Mouse (Mus musculus): ENCODE measurements at regions not wholly inside any gene's neighbourhood (a gene's known extent, or its start where the extent isn't known, plus 50 kb on each side); places are given as distances from the start of the nearest gene placed in this dataset.

DNA sequence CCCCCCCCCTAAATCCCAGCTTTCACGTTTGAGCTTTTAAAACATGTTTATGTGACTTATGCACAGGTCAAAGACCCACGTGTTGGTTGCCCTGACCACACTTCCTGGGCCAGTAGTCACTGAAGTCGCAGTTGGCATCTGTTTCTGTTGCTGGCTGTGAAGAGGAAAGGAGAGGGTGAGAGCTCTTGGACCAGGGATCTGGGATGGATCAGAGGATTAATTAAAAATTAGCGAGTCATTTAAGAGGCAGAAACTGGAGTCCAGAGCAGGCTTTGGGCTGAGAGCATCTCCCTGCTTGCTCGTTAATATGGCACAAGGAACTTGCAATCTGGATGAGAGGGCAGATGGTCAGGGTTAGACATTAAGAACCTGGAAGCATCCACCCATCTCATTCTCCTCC lies 59.1 kb upstream of the Syt6 start:
- no peak overlapping the region for H3K4me2 ChIP-seq
- H3K9me3 ChIP-seq (replicated peaks): no peaks in the 10 kb centered on the region
- no peaks in the 10 kb centered on the region for H3K27me3 ChIP-seq
- no peak overlapping the region for H3K27ac ChIP-seq
- no peak for DNase-seq
- H3K4me1 ChIP-seq (replicated peaks): no peaks in the 10 kb centered on the region
- H3K36me3 ChIP-seq: no peaks in the 10 kb centered on the region
- H3K4me3 ChIP-seq (replicated peaks): no peak overlapping the region
- no peak overlapping the region for H3K9ac ChIP-seq
- WGBS (ENCODE audit: insufficient replicate concordance): 36% methylated on average over 5 of the region's 5 CpGs
- ATAC-seq (ENCODE audit: low read depth): no peak

DNA sequence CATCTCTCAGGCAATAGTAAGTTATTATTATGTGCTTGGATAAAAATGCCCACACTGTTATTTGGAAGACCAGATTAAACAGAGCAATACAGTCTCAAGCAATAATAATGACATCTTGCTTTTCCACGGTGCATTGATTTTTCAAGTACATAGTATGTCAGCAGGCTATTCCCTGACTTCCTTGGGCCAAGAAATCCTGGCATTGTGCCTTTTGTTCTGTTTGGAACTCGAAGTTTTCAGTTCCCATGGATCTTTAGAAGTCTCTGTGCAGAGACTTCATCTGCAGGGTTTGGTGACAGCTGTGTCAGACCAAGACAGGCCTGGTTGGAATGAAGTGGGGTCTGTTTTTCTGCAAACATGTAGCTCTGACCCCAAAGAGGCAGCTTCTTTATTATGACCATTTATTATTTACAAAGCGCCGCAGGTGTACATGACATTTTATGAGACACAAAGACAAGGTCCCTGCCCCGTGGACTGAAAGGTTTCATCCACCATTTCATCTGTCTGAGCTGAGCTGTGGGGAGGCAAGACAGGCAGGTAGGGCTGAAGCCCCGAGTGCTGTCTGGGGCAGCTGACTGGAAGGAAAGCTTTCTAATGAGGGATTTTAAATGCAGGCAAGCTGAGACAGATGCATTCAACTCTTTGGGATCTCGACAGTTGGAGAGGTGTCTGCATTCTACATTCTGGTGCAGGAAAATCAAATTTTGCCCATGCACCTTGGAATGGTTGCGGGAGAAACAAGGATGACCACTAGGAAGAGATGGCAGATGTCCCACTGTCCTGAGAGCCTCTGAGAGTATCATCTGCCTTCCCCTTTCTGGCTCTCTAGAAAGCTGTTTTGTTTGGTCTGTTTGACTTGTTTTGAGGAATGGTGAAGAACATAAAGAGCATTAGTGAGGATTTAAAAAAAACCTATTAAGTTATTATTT lies 57.4 kb upstream of the Syt6 start:
- 59% methylated on average over 8 of the region's 8 CpGs for WGBS (ENCODE audit: insufficient replicate concordance)
- ATAC-seq (ENCODE audit: low read depth): no peak
- H3K9ac ChIP-seq: no peak overlapping the region

DNA sequence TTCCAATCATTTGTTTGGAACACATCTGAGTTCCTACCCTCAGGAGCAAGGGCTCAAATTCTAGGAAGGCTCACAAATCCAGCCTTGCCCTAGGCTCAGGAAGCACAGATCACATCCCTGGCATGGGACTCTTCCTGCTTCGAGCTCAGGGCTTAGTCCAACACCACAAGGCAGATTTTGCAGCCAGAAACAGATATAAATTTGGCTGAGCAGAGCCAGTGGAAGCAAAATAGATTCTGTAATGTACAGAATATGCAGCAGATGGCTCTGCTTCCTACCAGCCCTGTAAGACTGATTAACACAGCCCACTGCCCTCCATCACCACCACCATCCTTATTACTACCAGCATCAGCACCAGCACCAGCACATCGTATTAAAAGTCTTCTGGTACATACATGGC lies 56.4 kb upstream of the Syt6 start:
- Histone ChIP-seq H3K4me2 (no peak overlapping the region), H3K4me1 (replicated peaks) (no peaks in the 10 kb centered on the region), H3K9ac (no peak overlapping the region), H3K36me3 (no peaks in the 10 kb centered on the region), H3K4me3 (replicated peaks) (no peak overlapping the region), H3K27me3 (no peaks in the 10 kb centered on the region), H3K27ac (no peak overlapping the region), H3K9me3 (replicated peaks) (no peaks in the 10 kb centered on the region)
- no peak for DNase-seq
- no peak for ATAC-seq (ENCODE audit: low read depth)
- WGBS (ENCODE audit: insufficient replicate concordance): 57% methylated on average over 2 of the region's 2 CpGs

More for the DNA sequence above, 57.4 kb upstream of the Syt6 start:
- Histone ChIP-seq H3K4me2 (no peak overlapping the region), H3K27ac (no peak overlapping the region), H3K4me1 (replicated peaks) (no peaks in the 10 kb centered on the region), H3K27me3 (no peaks in the 10 kb centered on the region), H3K9me3 (replicated peaks) (no peaks in the 10 kb centered on the region), H3K36me3 (no peaks in the 10 kb centered on the region), H3K4me3 (replicated peaks) (no peak overlapping the region)
- DNase-seq: no peak
